Mouse (Mus musculus) embryonic fibroblast, embryonic 13.5 days (primary cell): Measurements from ENCODE around the gene Epb41l2. TPM values are rescaled to one million over a fixed set of nuclear protein-coding genes. Genes with fewer than 3 reads are reported as not detected.

Experiments used
- H3K27ac ChIP-seq: 2 replicates; pipeline ENCODE4 v1.5.1; 2012; ENCODE audit warnings: low read length, control low read depth, inconsistent platforms; ENCODE audit not compliant: insufficient read depth
- H3K4me1 ChIP-seq: 2 replicates; pipeline ENCODE4 v1.6.1; 2011; ENCODE audit warnings: low read length; ENCODE audit not compliant: control insufficient read depth, insufficient read depth
- H3K4me3 ChIP-seq: 2 replicates; pipeline ENCODE4 v1.5.1; 2011; ENCODE audit warnings: mild to moderate bottlenecking, control low read depth, low read length; ENCODE audit not compliant: insufficient read depth
- CTCF ChIP-seq: IDR thresholded peaks from 2 replicates; pipeline ENCODE4 v1.5.1; 2011; ENCODE audit warnings: mild to moderate bottlenecking, control low read depth, low read length, moderate library complexity, borderline replicate concordance; ENCODE audit not compliant: insufficient read depth
- POLR2A ChIP-seq: IDR thresholded peaks from 2 replicates; pipeline ENCODE4 v1.6.1; 2011; ENCODE audit warnings: low read depth, mild to moderate bottlenecking, control low read depth, low read length, moderate library complexity
- polyA plus RNA-seq: library from polyadenylated mRNA; stranded (reverse); fragments of >200 nt; gene quantifications from 2 replicates; pipeline ENCODE4 v1.2.4, GENCODE M21; 2011; ENCODE audit warnings: low read depth; ENCODE audit not compliant: missing spikeins, insufficient read length

Gene Epb41l2
- polyA plus RNA-seq, 1 experiment, result 134 TPM

- TF ChIP-seq POLR2A (no peak), CTCF (no peak)
- Histone ChIP-seq H3K27ac (no peak overlapping the region), H3K4me3 (no peak overlapping the region), H3K4me1 (no peaks in the 10 kb centered on the region)
These were observed 33.9 kb upstream of the Epb41l2 start for GRCm38 (mm10) chr10:25325690-25326089.

GRCm38 (mm10) chr10:25327511-25327910 is 32.1 kb upstream of the Epb41l2 start:
- TF ChIP-seq CTCF (no peak), POLR2A (no peak)
- Histone ChIP-seq H3K27ac (no peak overlapping the region), H3K4me3 (no peak overlapping the region), H3K4me1 (peaks cover 4% of the 10 kb centered on the region)

GRCm38 (mm10) chr10:25330094-25330493 is 29.5 kb upstream of the Epb41l2 start:
- Histone ChIP-seq H3K4me1 (peaks cover 4% of the 10 kb centered on the region), H3K27ac (no peak overlapping the region), H3K4me3 (no peak overlapping the region)
- TF ChIP-seq CTCF (no peak), POLR2A (no peak)

DNA sequence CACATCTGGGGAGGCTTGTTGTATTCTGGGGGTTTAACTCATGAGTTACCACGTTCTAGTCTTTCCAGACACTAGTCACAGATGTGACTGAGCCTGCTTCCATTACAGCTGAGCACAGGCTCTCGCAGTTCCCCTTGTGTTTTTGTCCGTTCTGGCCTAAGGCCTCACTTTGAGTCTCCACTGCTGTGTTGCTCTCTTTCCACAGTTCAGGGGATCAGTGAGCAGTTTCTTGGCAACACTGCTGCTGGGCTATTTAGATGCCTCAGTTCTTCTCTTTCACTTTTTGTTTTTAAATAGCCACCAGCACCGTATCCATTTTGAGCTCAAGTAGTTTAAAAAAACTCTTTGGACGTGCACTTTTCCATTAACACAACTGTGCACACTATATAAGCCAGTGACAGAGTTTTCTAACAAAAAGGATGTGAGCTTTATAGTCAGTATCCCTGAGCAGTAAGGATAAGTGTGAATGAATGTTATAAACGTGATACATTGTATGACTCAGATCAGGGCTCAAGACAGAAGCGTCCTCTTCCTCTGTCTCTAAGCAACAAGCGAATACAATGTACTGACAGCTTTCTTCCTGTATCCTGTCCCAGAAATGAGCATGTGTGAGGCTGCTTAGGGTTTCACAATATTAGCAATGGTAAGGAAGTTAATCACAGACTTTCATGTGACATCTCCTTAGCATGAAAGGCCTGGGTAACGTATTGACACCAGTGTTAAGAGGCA is 28.1 kb upstream of the Epb41l2 start:
- no peak overlapping the region for H3K27ac ChIP-seq
- H3K4me1 ChIP-seq, result peaks cover 4% of the 10 kb centered on the region
- TF ChIP-seq CTCF (no peak), POLR2A (no peak)
- no peak overlapping the region for H3K4me3 ChIP-seq

DNA sequence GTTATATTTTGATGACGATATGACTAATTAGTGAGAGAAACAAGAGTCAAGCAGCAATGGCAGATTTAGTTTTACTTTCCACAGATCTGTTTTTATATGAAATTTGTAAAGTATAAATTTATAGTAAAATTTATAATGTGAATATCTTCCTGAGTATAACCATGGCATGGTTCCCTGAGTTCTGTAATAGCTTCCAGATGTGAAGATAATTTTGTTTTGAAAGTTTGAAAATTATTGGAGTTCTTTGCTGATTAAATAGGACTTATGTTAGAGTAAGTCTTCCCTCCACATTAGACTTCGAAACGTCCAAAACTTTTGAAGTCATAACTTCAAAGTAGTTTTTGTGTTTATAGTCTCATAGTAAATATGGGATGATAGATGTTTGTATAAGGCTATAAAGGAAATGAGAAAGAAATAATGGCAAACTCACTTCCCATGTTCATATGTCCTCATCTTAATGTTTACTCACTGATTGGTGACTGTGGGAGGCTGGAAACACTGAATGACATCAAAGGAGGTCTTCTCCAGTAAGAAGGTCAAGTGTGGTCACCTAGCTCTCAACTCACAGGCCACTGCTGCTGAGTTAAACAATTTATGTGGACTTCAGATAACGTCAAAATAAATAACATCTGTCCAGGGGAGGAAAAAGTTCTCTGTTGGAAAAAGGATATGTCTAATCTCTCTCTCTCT is 26.1 kb upstream of the Epb41l2 start:
- no peak overlapping the region for H3K27ac ChIP-seq
- peaks cover 4% of the 10 kb centered on the region for H3K4me1 ChIP-seq
- H3K4me3 ChIP-seq, result no peak overlapping the region
- no peak for TF ChIP-seq CTCF
- no peak for TF ChIP-seq POLR2A

DNA sequence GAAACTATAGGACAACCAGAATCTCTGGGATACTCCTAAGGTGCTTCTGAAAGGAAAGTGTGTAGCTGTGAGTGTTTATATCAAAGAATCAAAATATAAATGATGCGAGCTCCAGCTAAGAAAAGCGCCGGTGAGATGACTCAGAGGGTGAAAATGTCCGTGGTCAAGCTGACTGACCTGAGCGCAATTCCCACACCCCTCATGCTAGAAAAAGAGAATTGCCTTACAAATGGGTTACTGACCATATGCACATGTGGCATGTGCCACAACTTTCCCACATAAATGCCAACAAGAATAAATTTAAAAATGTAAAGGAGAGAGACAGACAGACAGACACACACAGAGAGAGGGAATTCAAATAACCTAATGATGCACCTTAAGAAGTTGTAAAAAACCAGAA is 18.9 kb upstream of the Epb41l2 start:
- H3K4me3 ChIP-seq, result no peak overlapping the region
- H3K27ac ChIP-seq, result no peak overlapping the region
- no peaks in the 10 kb centered on the region; the same call in 1 of the 2 replicates for H3K4me1 ChIP-seq
- TF ChIP-seq CTCF (no peak), POLR2A (no peak)

- no peak overlapping the region for H3K4me3 ChIP-seq
- no peak overlapping the region for H3K27ac ChIP-seq
- TF ChIP-seq POLR2A, result no peak
- no peak for TF ChIP-seq CTCF
- H3K4me1 ChIP-seq, result no peaks in the 10 kb centered on the region; the same call in 1 of the 2 replicates
These were observed 16.8 kb upstream of the Epb41l2 start for GRCm38 (mm10) chr10:25342801-25343200.

- H3K27ac ChIP-seq, result no peak overlapping the region
- 0 out of 2 replicates have a peak, but pooled peaks cover 3% of the 10 kb centered on the region for H3K4me1 ChIP-seq
- TF ChIP-seq CTCF (no peak), POLR2A (no peak)
- no peak overlapping the region for H3K4me3 ChIP-seq
These were observed 5.7 kb upstream of the Epb41l2 start for GRCm38 (mm10) chr10:25353941-25354340.

GRCm38 (mm10) chr10:25354390-25354789 is 5.2 kb upstream of the Epb41l2 start:
- Histone ChIP-seq H3K4me3 (no peak overlapping the region), H3K4me1 (0 out of 2 replicates have a peak, but pooled peaks cover 3% of the 10 kb centered on the region), H3K27ac (no peak overlapping the region)
- TF ChIP-seq POLR2A, result no peak
- TF ChIP-seq CTCF, result no peak
